23 mouse cellular contexts compared by ENCODE assay signal in genomic region chr6:81230747-81231146, GRCm38 (mm10).
DNase-seq lines count a peak whose midpoint lies in the region; ATAC-seq and TF ChIP-seq lines count a peak whose summit lies in the region.
"Had no signal": no experiment of that assay in that cellular context is flagged by ENCODE, and none has a peak within 500 bp of the region (broad histone marks: within the 10 kb centered on the region; RNA-seq: fewer than 3 reads in every experiment).

No protein-coding gene starts in this region.

- peak; percentile 93; the same call in 1 of the 2 replicates for ATAC-seq in lung, embryonic 14.5 days (ENCODE audit: insufficient read depth)
- peak; percentile 84 for ATAC-seq in lung, postnatal 0 days
- ATAC-seq: activated CD4-positive, CD25-positive, alpha-beta regulatory T cell, adult 4 months; forebrain, embryonic 13.5 days; intestine, postnatal 0 days had no signal

- no peak overlapping the region for H3K27ac ChIP-seq in lung, embryonic 14.5 days (ENCODE audit: low read depth)
- no peak overlapping the region for H3K27ac ChIP-seq in lung, postnatal 0 days (ENCODE audit: low read length)
- H3K27ac ChIP-seq: forebrain, embryonic 13.5 days; hindbrain, embryonic 14.5 days; liver, embryonic 14.5 days; macrophage had no signal

- no peaks in the 10 kb centered on the region for H3K36me3 ChIP-seq in lung, embryonic 14.5 days (ENCODE audit: insufficient read depth)
- H3K36me3 ChIP-seq in lung, postnatal 0 days (ENCODE audit: insufficient read depth, low read length), result no peaks in the 10 kb centered on the region
- H3K36me3 ChIP-seq: heart, embryonic 12.5 days had no signal

- TF ChIP-seq CTCF in lung, embryonic 14.5 days (IDR thresholded peaks at IDR 0.05; ENCODE audit: low read depth), result no peak
- no peak for TF ChIP-seq CTCF in lung, postnatal 0 days (IDR thresholded peaks at IDR 0.05)

- WGBS in lung, embryonic 14.5 days, result 40% methylated on average over 3 of the region's 3 CpGs
- 28% methylated on average over 3 of the region's 3 CpGs for WGBS in lung, postnatal 0 days

- no peaks in the 10 kb centered on the region for H3K27me3 ChIP-seq in lung, embryonic 14.5 days (ENCODE audit: insufficient read depth, low read length)
- no peaks in the 10 kb centered on the region for H3K27me3 ChIP-seq in lung, postnatal 0 days (replicated peaks; ENCODE audit: insufficient read depth, low read length)
- H3K27me3 ChIP-seq: forebrain, embryonic 13.5 days; heart, embryonic 12.5 days had no signal

- TF ChIP-seq EP300 in lung, postnatal 0 days (IDR thresholded peaks at IDR 0.05), result peak; percentile 74

- intact Hi-C loops in gastrocnemius, postnatal 36 days (cut with DNase I), result no loop called here

- H3K9me3 ChIP-seq in lung, embryonic 14.5 days (ENCODE audit: low read depth, low read length), result no peaks in the 10 kb centered on the region
- H3K9me3 ChIP-seq in lung, postnatal 0 days (ENCODE audit: low read length), result no peaks in the 10 kb centered on the region
- H3K9me3 ChIP-seq: forebrain, embryonic 13.5 days; heart, embryonic 12.5 days had no signal

- no peak overlapping the region for H3K4me3 ChIP-seq in lung, embryonic 14.5 days (ENCODE audit: low read depth, low read length)
- no peak overlapping the region for H3K4me3 ChIP-seq in lung, postnatal 0 days (ENCODE audit: low read depth, low read length)
- H3K4me3 ChIP-seq: forebrain, embryonic 13.5 days; heart, embryonic 12.5 days had no signal

- DNase-seq in cerebellum, adult 9-11 months, result peak; percentile 5
- DNase-seq in cerebellum, adult 18-20 months, result no peak
- DNase-seq in lung, embryonic 14.5 days, result peak; percentile 66
- DNase-seq in lung, postnatal 14 days, result no peak
- DNase-seq in lung, postnatal 0 days (ENCODE audit: low spot score), result peak; percentile 88
- peak; percentile 3 to 16 for DNase-seq in lung, postnatal 4 days
- no peak for DNase-seq in gastrocnemius, postnatal 36 days
- DNase-seq: adrenal gland, adult 2 months; adrenal gland, postnatal 36 days; B cell, adult 2 months; cerebellum, postnatal 14 days; kidney, postnatal 25 days; liver; midbrain, embryonic 14.5 days; spleen, adult 18-20 months; thymus, postnatal 14 days had no signal

- H3K4me2 ChIP-seq in lung, embryonic 14.5 days, result no peak overlapping the region
- no peak overlapping the region for H3K4me2 ChIP-seq in lung, postnatal 0 days (replicated peaks; ENCODE audit: low read depth, low read length)
- H3K4me2 ChIP-seq: forebrain, embryonic 13.5 days; heart, embryonic 12.5 days; hindbrain, embryonic 14.5 days had no signal

- no peaks in the 10 kb centered on the region for H3K4me1 ChIP-seq in lung, embryonic 14.5 days (ENCODE audit: insufficient read depth)
- no peaks in the 10 kb centered on the region for H3K4me1 ChIP-seq in lung, postnatal 0 days (ENCODE audit: insufficient read depth, low read depth, low read length)
- H3K4me1 ChIP-seq: forebrain, embryonic 13.5 days; heart, embryonic 12.5 days had no signal

- H3K9ac ChIP-seq in lung, embryonic 14.5 days, result no peak overlapping the region
- H3K9ac ChIP-seq in lung, postnatal 0 days (replicated peaks; ENCODE audit: low read depth), result no peak overlapping the region
- H3K9ac ChIP-seq: forebrain, embryonic 13.5 days; heart, embryonic 12.5 days; hindbrain, embryonic 14.5 days; liver, embryonic 14.5 days had no signal

Comparison
In these comparisons a context has a peak if more than half of its experiments do, and no peak if none do; other contexts are left out.
1. DNase-seq: peak in cerebellum, adult 9-11 months (single experiment), lung, embryonic 14.5 days (single experiment), lung, postnatal 0 days (single experiment) and lung, postnatal 4 days (2 of 2); none in cerebellum, adult 18-20 months (0 of 2), lung, postnatal 14 days (single experiment) and gastrocnemius, postnatal 36 days (0 of 2).